Mouse (Mus musculus) C2C12 (cell line): ENCODE measurements at regions not wholly inside any gene's neighbourhood (a gene's known extent, or its start where the extent isn't known, plus 50 kb on each side); places are given as distances from the start of the nearest gene placed in this dataset.

Experiments
- H3K27me3 ChIP-seq: one replicate; pipeline ENCODE4 v1.6.1; 2011; ENCODE audit not compliant: control insufficient read depth, insufficient read depth, insufficient read length
- H3K36me3 ChIP-seq: one replicate; pipeline ENCODE4 v1.6.1; 2011; ENCODE audit not compliant: control insufficient read depth, insufficient read depth
- H3K4me3 ChIP-seq: one replicate; pipeline ENCODE4 v1.5.1; 2011; ENCODE audit warnings: mild to moderate bottlenecking, control low read depth; ENCODE audit not compliant: poor library complexity, insufficient read depth, severe bottlenecking
- H3K79me2 ChIP-seq: one replicate; pipeline ENCODE4 v1.6.1; 2011; ENCODE audit not compliant: control insufficient read depth, insufficient read depth
- H3K79me3 ChIP-seq: one replicate; pipeline ENCODE4 v1.6.1; 2011; ENCODE audit warnings: low read depth, control low read depth
- H3ac ChIP-seq: one replicate; pipeline ENCODE3; 2011; ENCODE audit warnings: low read depth; ENCODE audit not compliant: control insufficient read depth, insufficient read length
- CEBPB ChIP-seq: IDR thresholded peaks from one replicate; pipeline ENCODE4 v1.6.1; 2011; ENCODE audit warnings: low read depth, mild to moderate bottlenecking, control low read depth, moderate library complexity
- CTCF ChIP-seq: IDR thresholded peaks from one replicate; pipeline ENCODE4 v1.5.1; 2011; ENCODE audit not compliant: control insufficient read depth, insufficient read depth, insufficient read length
- FOSL1 ChIP-seq: IDR thresholded peaks from one replicate; pipeline ENCODE4 v1.8.0; 2011; ENCODE audit warnings: mild to moderate bottlenecking, low read length; ENCODE audit not compliant: poor library complexity, insufficient read depth, severe bottlenecking
- MAX ChIP-seq: IDR thresholded peaks from one replicate; pipeline ENCODE4 v1.6.1; 2011; ENCODE audit warnings: mild to moderate bottlenecking, control low read depth
- MYOD1 ChIP-seq: IDR thresholded peaks from one replicate; pipeline ENCODE4 v1.6.1; 2011; ENCODE audit warnings: low read depth; ENCODE audit not compliant: control insufficient read depth, insufficient read length
- MYOG ChIP-seq: IDR thresholded peaks from one replicate; pipeline ENCODE4 v1.6.1; 2011; ENCODE audit not compliant: control insufficient read depth, insufficient read length; ENCODE audit errors: extremely low read depth
- USF1 ChIP-seq: IDR thresholded peaks from one replicate; pipeline ENCODE4 v1.6.1; 2011; ENCODE audit warnings: low read depth, mild to moderate bottlenecking, control low read depth, moderate library complexity

GRCm38 (mm10) chr15:37063781-37064383 is 56.3 kb upstream of the Zfp706 start:
- H3K4me3 ChIP-seq = no peak overlapping the region
- H3ac ChIP-seq = no peak overlapping the region
- H3K79me2 ChIP-seq = no peaks in the 10 kb centered on the region
- TF ChIP-seq MAX (no peak), FOSL1 (no peak), MYOD1 (no peak), MYOG (no peak), CTCF (no peak), USF1 (no peak), CEBPB (no peak)
- H3K79me3 ChIP-seq = no peaks in the 10 kb centered on the region
- no peaks in the 10 kb centered on the region for H3K36me3 ChIP-seq
- H3K27me3 ChIP-seq = peaks cover 3% of the 10 kb centered on the region

- Histone ChIP-seq H3K79me3 (no peaks in the 10 kb centered on the region), H3K79me2 (no peaks in the 10 kb centered on the region), H3K27me3 (peaks cover 3% of the 10 kb centered on the region)
Observed at GRCm38 (mm10) chr15:37062585-37062984, 55.0 kb upstream of the Zfp706 start.

GRCm38 (mm10) chr15:37061501-37061900 is 53.9 kb upstream of the Zfp706 start:
- Histone ChIP-seq H3K4me3 (no peak overlapping the region), H3K36me3 (no peaks in the 10 kb centered on the region), H3K27me3 (peaks cover 3% of the 10 kb centered on the region), H3ac (no peak overlapping the region), H3K79me2 (no peaks in the 10 kb centered on the region), H3K79me3 (no peaks in the 10 kb centered on the region)
- TF ChIP-seq MYOD1 = no peak
- TF ChIP-seq MYOG = no peak
- no peak for TF ChIP-seq USF1
- no peak for TF ChIP-seq MAX
- TF ChIP-seq FOSL1 = no peak
- TF ChIP-seq CTCF = no peak
- TF ChIP-seq CEBPB = no peak

More at GRCm38 (mm10) chr15:37062585-37062984, 55.0 kb upstream of the Zfp706 start:
- no peak for TF ChIP-seq CEBPB
- Histone ChIP-seq H3K36me3 (no peaks in the 10 kb centered on the region), H3ac (no peak overlapping the region), H3K4me3 (no peak overlapping the region)

DNA sequence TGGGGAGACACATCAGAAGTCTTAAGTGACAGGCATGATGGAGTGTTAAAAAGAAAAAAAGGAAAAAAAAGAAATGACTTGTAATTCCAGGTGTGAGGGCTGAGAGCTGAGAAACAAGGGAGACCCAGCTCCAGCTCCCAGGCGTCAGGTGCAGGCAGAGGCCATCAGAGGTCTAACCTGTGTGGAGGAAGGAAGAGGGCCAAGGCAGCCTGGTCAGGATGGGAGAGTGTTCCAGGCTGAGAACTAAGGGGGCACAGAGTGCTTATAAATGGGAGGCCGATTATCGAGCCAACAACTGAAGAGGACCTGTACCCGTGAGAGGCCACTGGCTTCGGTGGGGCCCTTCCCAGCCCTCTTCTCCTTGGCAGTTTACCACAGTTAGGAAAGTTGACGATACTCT is 53.3 kb upstream of the Zfp706 start:
- Histone ChIP-seq H3K4me3 (no peak overlapping the region), H3ac (no peak overlapping the region), H3K27me3 (peaks cover 3% of the 10 kb centered on the region), H3K36me3 (no peaks in the 10 kb centered on the region), H3K79me2 (no peaks in the 10 kb centered on the region), H3K79me3 (no peaks in the 10 kb centered on the region)
- no peak for TF ChIP-seq MAX
- no peak for TF ChIP-seq FOSL1
- TF ChIP-seq CTCF = no peak
- TF ChIP-seq MYOG = no peak
- no peak for TF ChIP-seq USF1
- no peak for TF ChIP-seq CEBPB
- TF ChIP-seq MYOD1 = no peak
